Comparison of ENCODE assay signal across 8 mouse cellular contexts in genomic region chr17:80801451-80801983, GRCm38 (mm10).
A peak's percentile ranks its signal among the peaks of the same experiment; 100 is the strongest.
DNase-seq lines count a peak whose midpoint lies in the region; ATAC-seq lines count a peak whose summit lies in the region.

No protein-coding gene starts in this region.

- no peaks in the 10 kb centered on the region for H3K27me3 ChIP-seq in kidney, embryonic 15.5 days
- H3K27me3 ChIP-seq in limb, embryonic 13.5 days, result no peaks in the 10 kb centered on the region

- no peak overlapping the region for H3K4me3 ChIP-seq in kidney, embryonic 15.5 days (replicated peaks)
- 0 out of 2 replicates have a peak overlapping the region, but pooled peaks have one; percentile 5 for H3K4me3 ChIP-seq in limb, embryonic 13.5 days

- no peaks in the 10 kb centered on the region for H3K9me3 ChIP-seq in kidney, embryonic 15.5 days (replicated peaks)
- H3K9me3 ChIP-seq in limb, embryonic 13.5 days, result no peaks in the 10 kb centered on the region

- H3K4me1 ChIP-seq in kidney, embryonic 15.5 days, result peaks cover 30% of the 10 kb centered on the region
- peaks cover 28% of the 10 kb centered on the region for H3K4me1 ChIP-seq in limb, embryonic 13.5 days

- H3K27ac ChIP-seq in kidney, embryonic 15.5 days, result peak overlapping the region; percentile 68
- peak overlapping the region; percentile 72 for H3K27ac ChIP-seq in limb, embryonic 13.5 days

- peak overlapping the region; percentile 28; the same call in 1 of the 2 replicates for H3K4me2 ChIP-seq in kidney, embryonic 15.5 days
- peak overlapping the region; percentile 42 for H3K4me2 ChIP-seq in limb, embryonic 13.5 days (replicated peaks)

- DNase-seq in ovary, adult 18-20 months (ENCODE audit: low spot score), result peak; percentile 49
- DNase-seq in ovary, postnatal 10 days (ENCODE audit: low spot score), result no peak
- peak; percentile 78 to 87 for DNase-seq in cerebellum, postnatal 36 days
- DNase-seq in gastrocnemius, postnatal 4 days (ENCODE audit: low spot score in 2 of 2), result peak; percentile 32 to 63
- peak; percentile 35 for DNase-seq in naive thymus-derived CD4-positive, alpha-beta T cell, adult 2 months (ENCODE audit: low read depth)
- DNase-seq in urinary bladder, postnatal 36 days (ENCODE audit: low spot score in 2 of 2), result peak; percentile 52 to 75

- no peaks in the 10 kb centered on the region for H3K36me3 ChIP-seq in kidney, embryonic 15.5 days
- no peaks in the 10 kb centered on the region for H3K36me3 ChIP-seq in limb, embryonic 13.5 days

- ATAC-seq in kidney, embryonic 15.5 days (replicated peaks; ENCODE audit: low FRiP score), result no peak
- peak; percentile 63 for ATAC-seq in limb, embryonic 13.5 days (ENCODE audit: low FRiP score, low read depth)

- H3K9ac ChIP-seq in kidney, embryonic 15.5 days, result no peak overlapping the region
- H3K9ac ChIP-seq in limb, embryonic 13.5 days, result no peak overlapping the region

- 37% methylated on average over 16 of the region's 16 CpGs for WGBS in kidney, embryonic 15.5 days
- WGBS in limb, embryonic 13.5 days, result 17% methylated on average over 16 of the region's 16 CpGs
